In genomic region chr14:7243498-7243897, GRCm38 (mm10) we compare ENCODE assay signal across 14 mouse cellular contexts. TPM values are rescaled to one million over a fixed set of nuclear protein-coding genes. Genes with fewer than 3 reads are reported as not detected.
DNase-seq lines count a peak whose midpoint lies in the region; TF ChIP-seq lines count a peak whose summit lies in the region.
"Not testable (repeated sequence)": the region's sequence is repeated elsewhere in the genome, so short reads cannot be mapped to it uniquely, and the experiment has no call there.
"Had no signal": no experiment of that assay in that cellular context is flagged by ENCODE, and none has a peak within 500 bp of the region (broad histone marks: within the 10 kb centered on the region; RNA-seq: fewer than 3 reads in every experiment).

No protein-coding gene starts in this region.

- not testable (repeated sequence) for TF ChIP-seq RAD21 in CH12.LX (IDR thresholded peaks at IDR 0.05; ENCODE audit: low read depth, low read length)

- H3K79me2 ChIP-seq in CH12.LX (replicated peaks; ENCODE audit: control insufficient read depth, extremely low read depth, insufficient read depth, poor library complexity, severe bottlenecking): not testable (repeated sequence)

- not testable (repeated sequence) for H3K9ac ChIP-seq in CH12.LX (ENCODE audit: insufficient read depth, low read depth)

- H3K27me3 ChIP-seq in CH12.LX (replicated peaks): not testable (repeated sequence)

- in situ Hi-C loops in CH12.LX (cut with MboI; ENCODE audit: low pct_ligation_motif_present, low pct_unique_long_range_greater_than_20kb, low sequenced_read_pairs): not testable (repeated sequence)

- not testable (repeated sequence) for H3K4me3 ChIP-seq in CH12.LX (replicated peaks in 1 of 3; ENCODE audit: low read depth in 2 of 3, low read length in 2 of 3, poor library complexity in 1 of 3); embryonic fibroblast, embryonic 13.5 days (ENCODE audit: insufficient read depth, low read length)

- DNase-seq in CH12.LX (ENCODE audit: extremely low read depth): peak; percentile 0
- peak; percentile 2 for DNase-seq in cerebellum, adult 9-10 months
- peak; percentile 5 to 9 for DNase-seq in heart, postnatal 10 days
- DNase-seq in kidney, adult 9 months: peak; percentile 28
- peak; percentile 1 for DNase-seq in left cerebral cortex, postnatal 4 days
- peak; percentile 2 for DNase-seq in mesoderm, embryonic 11.5 days (ENCODE audit: low read depth, low spot score)
- DNase-seq in right cerebral cortex, postnatal 25 days: peak; percentile 5

- TF ChIP-seq CTCF in CH12.LX (conservative IDR thresholded peaks at IDR 0.05 in 1 of 2, IDR thresholded peaks at IDR 0.05 in 1 of 2; ENCODE audit: low read depth in 2 of 2, low read length in 2 of 2): not testable (repeated sequence)
- peak; percentile 31; the same call in 1 of the 2 replicates for TF ChIP-seq CTCF in embryonic fibroblast, embryonic 13.5 days (IDR thresholded peaks at IDR 0.05; ENCODE audit: borderline replicate concordance, insufficient read depth, low read length)

- TF ChIP-seq POLR2A in CH12.LX (IDR thresholded peaks at IDR 0.05; ENCODE audit: low read depth, low read length); embryonic fibroblast, embryonic 13.5 days (IDR thresholded peaks at IDR 0.05; ENCODE audit: low read depth, low read length): not testable (repeated sequence)

- not testable (repeated sequence) for H3K9me3 ChIP-seq in CH12.LX (replicated peaks; ENCODE audit: low read length)

- not testable (repeated sequence) for H3K4me1 ChIP-seq in CH12.LX (ENCODE audit: control insufficient read depth in 1 of 2, insufficient read depth in 2 of 2); embryonic fibroblast, embryonic 13.5 days (ENCODE audit: control insufficient read depth, insufficient read depth, low read length)

- dilution Hi-C loops in CH12.LX (cut with MboI; ENCODE audit: extremely low pct_ligation_motif_present, extremely low pct_unique_long_range_greater_than_20kb, low sequenced_read_pairs): not testable (repeated sequence)

- TF ChIP-seq EP300 in CH12.LX (IDR thresholded peaks at IDR 0.05; ENCODE audit: low read length): not testable (repeated sequence)

- H3K4me2 ChIP-seq in CH12.LX (ENCODE audit: insufficient read depth, low read depth, poor library complexity, severe bottlenecking): not testable (repeated sequence)

- not testable (repeated sequence) for H3K27ac ChIP-seq in CH12.LX (ENCODE audit: insufficient read depth, low read depth); embryonic fibroblast, embryonic 13.5 days (ENCODE audit: insufficient read depth, low read length)

- not testable (repeated sequence) for H3K36me3 ChIP-seq in CH12.LX (replicated peaks in 1 of 2; ENCODE audit: control insufficient read depth in 1 of 2, insufficient read depth in 1 of 2, low read length in 1 of 2)

- intact Hi-C loops in heart, postnatal 10 days (cut with DNase I); left cerebral cortex, postnatal 4 days (cut with DNase I): not testable (repeated sequence)

RNA-seq across cellular contexts. Expression of gene Gm3727, which starts 21.0 kb away (rescaled TPM):
- total RNA-seq in CH12.LX (2012; rRNA removed): not detected in 2 replicates
- not detected in 2 replicates for total RNA-seq in CH12.LX (2014; rRNA removed)
- polyA plus RNA-seq in CH12.LX (2012; ENCODE audit: insufficient read length, low read depth): not detected in 2 replicates
- not detected in 2 replicates for polyA plus RNA-seq in embryonic fibroblast, embryonic 13.5 days (2011; ENCODE audit: insufficient read length, low read depth, missing spikeins)
- total RNA-seq in heart, postnatal 10 days (2021): not detected
- total RNA-seq in left cerebral cortex, postnatal 4 days (2021): not detected
- total RNA-seq: adrenal gland, postnatal 14 days; gastrocnemius, postnatal 10 days; left cerebral cortex, adult 8-10 months had no signal
- polyA plus RNA-seq: heart, embryonic 15.5 days; midbrain, embryonic 12.5 days; neural tube, embryonic 15.5 days had no signal

RNA-seq across cellular contexts. Expression of gene Gm16434, which starts 49.2 kb away (rescaled TPM):
- total RNA-seq in CH12.LX (2012; rRNA removed): not detected in 2 replicates
- not detected in 2 replicates for total RNA-seq in CH12.LX (2014; rRNA removed)
- not detected in 2 replicates for polyA plus RNA-seq in CH12.LX (2012; ENCODE audit: insufficient read length, low read depth)
- not detected in 2 replicates for polyA plus RNA-seq in embryonic fibroblast, embryonic 13.5 days (2011; ENCODE audit: insufficient read length, low read depth, missing spikeins)
- total RNA-seq in heart, postnatal 10 days (2021): not detected
- total RNA-seq in left cerebral cortex, postnatal 4 days (2021): not detected
- total RNA-seq: adrenal gland, postnatal 14 days; gastrocnemius, postnatal 10 days; left cerebral cortex, adult 8-10 months had no signal
- polyA plus RNA-seq: heart, embryonic 15.5 days; midbrain, embryonic 12.5 days; neural tube, embryonic 15.5 days had no signal
